Mouse (Mus musculus) limb, embryonic 11.5 days (tissue): ENCODE data around the gene Actb. TPM values are rescaled to one million over a fixed set of nuclear protein-coding genes. Genes with fewer than 3 reads are reported as not detected.
A peak's percentile ranks its signal among the peaks of the same experiment; 100 is the strongest.
"Not testable (repeated sequence)": the region's sequence is repeated elsewhere in the genome, so short reads cannot be mapped to it uniquely, and the experiment has no call there.

Source experiments
- ATAC-seq: fragments of 200-750 bp; cut with Nextera tagmentation; 2 replicates; pipeline ENCODE4 v1.8.0; 2017; ENCODE audit warnings: low read depth; ENCODE audit not compliant: insufficient number of reproducible peaks, low FRiP score, low TSS enrichment
- DNase-seq: peaks from one replicate; pipeline ENCODE4 v3.0.0-alpha.2; 2015; ENCODE audit warnings: low spot score
- H3K27ac ChIP-seq: fragments of 300-500 bp; sonication (generic); replicated peaks from 2 replicates; pipeline ENCODE4 v1.5.1; 2014; ENCODE audit warnings: low read depth, mild to moderate bottlenecking, low read length
- H3K27me3 ChIP-seq: fragments of 300-500 bp; sonication (generic); 2 replicates; pipeline ENCODE4 v1.6.1; 2014; ENCODE audit warnings: mild to moderate bottlenecking, low read length, mixed read lengths; ENCODE audit not compliant: control insufficient read depth, insufficient read depth
- H3K36me3 ChIP-seq: fragments of 300-500 bp; sonication (generic); 2 replicates; pipeline ENCODE4 v1.6.1; 2014; ENCODE audit warnings: mild to moderate bottlenecking, low read length, moderate library complexity, mixed read lengths; ENCODE audit not compliant: control insufficient read depth, insufficient read depth
- H3K4me1 ChIP-seq: fragments of 300-500 bp; sonication (generic); 2 replicates; pipeline ENCODE4 v1.6.1; 2014; ENCODE audit warnings: low read length, mixed read lengths; ENCODE audit not compliant: control insufficient read depth, insufficient read depth
- H3K4me2 ChIP-seq: fragments of 300-500 bp; sonication (generic); 2 replicates; pipeline ENCODE4 v1.6.1; 2014; ENCODE audit warnings: low read depth, mild to moderate bottlenecking, moderate library complexity; ENCODE audit not compliant: severe bottlenecking
- H3K4me3 ChIP-seq: fragments of 300-500 bp; sonication (generic); 2 replicates; pipeline ENCODE4 v1.5.1; 2014; ENCODE audit warnings: low read depth, low read length
- H3K9ac ChIP-seq: fragments of 300-500 bp; sonication (generic); 2 replicates; pipeline ENCODE4 v1.6.1; 2014; ENCODE audit warnings: mild to moderate bottlenecking, low read length
- H3K9me3 ChIP-seq: fragments of 300-500 bp; sonication (generic); 2 replicates; pipeline ENCODE4 v1.6.1; 2016; ENCODE audit warnings: low read length; ENCODE audit not compliant: control insufficient read depth
- WGBS: fragments of 180-500 bp; shearing (Covaris S2); extraction: QIAGEN DNeasy Blood & Tissue Kit; methylation state at CpG from one replicate; pipeline ENCODE4 v1.1.7; 2014; 5-methylcytosine and 5-hydroxymethylcytosine counted together
- polyA plus RNA-seq: library from polyadenylated mRNA; unstranded; fragments of >200 nt; fragmentation: Nextera tagmentation; extraction: Ambion mirVana; gene quantifications from 2 replicates; pipeline ENCODE4 v1.2.1, GENCODE M21; 2014

The Actb gene
- polyA plus RNA-seq, 1 experiment from 2014 or later: 16,911 TPM

DNA sequence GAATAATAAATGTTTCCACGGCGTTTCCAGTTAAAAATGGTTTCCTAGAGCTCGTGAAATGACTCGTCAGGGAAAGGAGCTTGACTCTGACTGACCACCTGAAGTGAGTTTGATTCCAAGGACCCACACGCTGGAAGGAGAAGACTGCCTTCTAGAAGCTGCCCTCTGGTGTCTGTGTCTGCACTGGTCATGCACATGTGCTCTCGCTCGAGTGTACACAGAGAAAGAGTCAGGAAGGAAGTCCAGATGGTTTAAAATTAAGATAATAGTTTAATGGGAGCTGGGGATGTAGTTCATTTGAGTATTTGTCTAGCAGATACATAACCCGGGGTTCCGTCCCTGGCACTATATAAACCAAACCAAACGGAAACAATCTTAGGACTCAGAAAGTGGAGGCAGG is 10.4 kb downstream of the Actb start:
- H3K27ac ChIP-seq: no peak overlapping the region
- H3K9me3 ChIP-seq: no peaks in the 10 kb centered on the region
- no peak for ATAC-seq
- no peak overlapping the region for H3K9ac ChIP-seq
- peaks cover 9% of the 10 kb centered on the region; the same call in 1 of the 2 replicates for H3K36me3 ChIP-seq
- no peak overlapping the region for H3K4me3 ChIP-seq
- H3K27me3 ChIP-seq: no peaks in the 10 kb centered on the region
- H3K4me1 ChIP-seq: peaks cover 7% of the 10 kb centered on the region
- WGBS: 88% methylated on average over 10 of the region's 10 CpGs
- no peak for DNase-seq
- no peak overlapping the region for H3K4me2 ChIP-seq

DNA sequence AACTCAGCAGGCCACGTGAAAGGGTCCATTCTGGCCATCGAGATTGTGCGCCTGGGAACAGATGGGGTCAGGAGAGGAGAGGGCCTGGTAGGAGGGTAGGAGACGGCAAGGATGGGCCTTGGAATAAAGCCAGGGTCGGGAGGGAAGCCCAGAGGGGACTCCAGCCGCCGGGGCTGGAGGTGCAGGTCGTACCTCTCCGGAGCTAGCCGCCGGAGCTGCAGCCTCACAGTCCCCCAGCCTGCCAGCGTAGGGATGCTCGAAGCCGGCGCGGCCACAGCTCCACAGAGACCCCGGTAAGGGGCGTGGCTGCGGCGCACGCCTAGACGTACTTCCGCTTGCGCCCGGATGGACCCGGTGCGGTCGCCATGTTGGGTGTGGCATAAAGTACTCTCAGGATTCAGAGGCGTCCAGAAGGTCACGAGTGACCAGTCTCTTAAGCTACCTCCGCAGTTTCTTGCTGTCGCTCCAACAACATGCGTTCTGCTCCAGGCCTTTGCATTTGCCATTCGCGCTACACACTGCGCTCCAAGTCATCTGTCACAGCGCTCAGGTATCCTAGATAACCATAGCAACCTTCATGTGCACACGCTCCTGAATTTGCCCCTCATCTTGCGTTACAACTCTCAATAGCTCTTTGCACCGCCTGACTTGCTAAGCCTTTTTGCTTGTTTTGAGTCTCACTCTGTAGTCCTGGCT is 11.5 kb downstream of the Actb start, which contains the start of gene Fbxl18:
Fbxl18 (minus strand) TSS at position 504 of the 696 bp plus-strand sequence.
- under 1% methylated on average over 40 of the region's 40 CpGs for WGBS

DNA sequence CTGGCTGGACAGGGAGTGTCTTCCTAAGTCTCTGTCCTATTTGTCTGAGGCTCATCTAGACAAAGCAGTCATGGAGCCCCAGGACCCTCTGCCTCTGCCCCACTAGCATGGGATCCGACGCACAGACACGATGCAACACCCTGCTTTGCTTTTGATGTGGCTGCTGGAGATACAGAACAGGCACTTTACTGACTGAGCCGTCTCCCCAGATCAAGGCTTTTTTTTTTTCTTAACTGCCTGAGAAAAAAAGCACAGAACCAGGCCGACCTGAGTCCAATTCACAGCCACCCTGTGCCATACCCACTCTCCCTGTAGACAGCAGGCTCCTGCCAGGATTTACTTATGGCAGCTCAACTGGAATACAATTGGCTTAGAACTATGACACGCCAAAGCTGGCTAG is 15.2 kb downstream of the Actb start:
- no peak overlapping the region for H3K9ac ChIP-seq
- ATAC-seq: no peak
- peaks cover 7% of the 10 kb centered on the region for H3K4me1 ChIP-seq
- no peaks in the 10 kb centered on the region for H3K27me3 ChIP-seq
- no peak overlapping the region for H3K4me2 ChIP-seq
- peaks cover 4% of the 10 kb centered on the region for H3K36me3 ChIP-seq
- 48% methylated on average over 6 of the region's 6 CpGs for WGBS
- DNase-seq: no peak
- no peaks in the 10 kb centered on the region for H3K9me3 ChIP-seq
- H3K27ac ChIP-seq: no peak overlapping the region
- H3K4me3 ChIP-seq: no peak overlapping the region

More for the DNA sequence above, 11.5 kb downstream of the Actb start, which contains the start of gene Fbxl18:
- peak within 1 kb of the TSS; percentile 79 for H3K4me3 ChIP-seq
- H3K27ac ChIP-seq: 0 out of 2 replicates have a peak within 1 kb of the TSS, but pooled peaks have one; percentile 47
- DNase-seq: peak; percentile 93
- 0 out of 2 replicates have a peak, but pooled peaks cover 3% of the 10 kb centered on the region for H3K36me3 ChIP-seq
- H3K4me1 ChIP-seq: peaks cover 7% of the 10 kb centered on the region
- H3K27me3 ChIP-seq: no peaks in the 10 kb centered on the region
- H3K9me3 ChIP-seq: no peaks in the 10 kb centered on the region
- peak within 1 kb of the TSS; percentile 84 for H3K9ac ChIP-seq
- ATAC-seq: peak; percentile 95
- H3K4me2 ChIP-seq: peak within 1 kb of the TSS; percentile 82

DNA sequence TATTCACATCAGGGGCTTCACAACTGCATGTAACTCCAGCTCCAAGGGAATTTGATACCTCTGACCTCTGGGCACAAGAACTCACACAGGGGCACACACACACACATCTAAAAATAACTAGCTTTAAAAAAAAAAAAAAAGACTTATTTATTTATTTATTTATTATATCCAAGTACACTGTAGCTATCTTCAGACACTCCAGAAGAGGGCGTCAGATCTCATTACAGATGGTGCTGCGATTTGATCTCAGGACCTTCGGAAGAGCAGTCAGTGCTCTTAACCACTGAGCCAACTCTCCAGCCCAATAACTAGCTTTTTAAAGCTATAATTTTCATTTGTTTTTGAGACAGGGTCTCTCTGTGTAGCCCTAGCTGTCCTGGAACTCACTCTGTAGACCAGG is 19.0 kb downstream of the Actb start:
- H3K36me3 ChIP-seq: peaks cover 19% of the 10 kb centered on the region
- not testable (repeated sequence) for H3K4me1 ChIP-seq, H3K4me3 ChIP-seq, H3K9me3 ChIP-seq, H3K27ac ChIP-seq, ATAC-seq, DNase-seq, H3K27me3 ChIP-seq, H3K9ac ChIP-seq, H3K4me2 ChIP-seq
- 85% methylated on average over 3 of the region's 3 CpGs for WGBS

DNA sequence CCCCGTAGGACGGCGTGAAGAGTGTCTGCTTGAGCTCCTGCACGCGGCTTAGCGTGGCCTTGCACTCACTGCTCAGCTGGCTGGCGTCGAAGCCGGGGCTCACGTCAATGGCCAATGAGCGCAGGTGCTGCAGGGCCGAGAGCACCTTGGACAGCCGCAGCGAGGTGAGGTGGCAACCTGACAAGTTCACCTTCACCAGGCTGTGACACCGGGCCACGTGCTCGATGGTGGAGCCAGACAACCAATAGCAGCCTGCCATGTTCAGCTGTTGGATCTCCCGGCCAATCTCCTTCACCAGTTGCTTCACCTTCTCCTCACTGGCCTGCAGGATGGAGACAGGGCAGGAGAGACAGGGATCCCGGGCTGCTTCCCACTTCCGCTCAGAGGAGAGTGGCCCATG is 19.8 kb downstream of the Actb start:
- H3K27me3 ChIP-seq: no peaks in the 10 kb centered on the region
- WGBS: 95% methylated on average over 20 of the region's 20 CpGs
- no peaks in the 10 kb centered on the region for H3K9me3 ChIP-seq
- DNase-seq: no peak
- no peak overlapping the region for H3K9ac ChIP-seq
- H3K27ac ChIP-seq: no peak overlapping the region
- no peaks in the 10 kb centered on the region for H3K4me1 ChIP-seq
- no peak overlapping the region for H3K4me3 ChIP-seq
- H3K4me2 ChIP-seq: no peak overlapping the region
- H3K36me3 ChIP-seq: peaks cover 22% of the 10 kb centered on the region
- ATAC-seq: no peak

DNA sequence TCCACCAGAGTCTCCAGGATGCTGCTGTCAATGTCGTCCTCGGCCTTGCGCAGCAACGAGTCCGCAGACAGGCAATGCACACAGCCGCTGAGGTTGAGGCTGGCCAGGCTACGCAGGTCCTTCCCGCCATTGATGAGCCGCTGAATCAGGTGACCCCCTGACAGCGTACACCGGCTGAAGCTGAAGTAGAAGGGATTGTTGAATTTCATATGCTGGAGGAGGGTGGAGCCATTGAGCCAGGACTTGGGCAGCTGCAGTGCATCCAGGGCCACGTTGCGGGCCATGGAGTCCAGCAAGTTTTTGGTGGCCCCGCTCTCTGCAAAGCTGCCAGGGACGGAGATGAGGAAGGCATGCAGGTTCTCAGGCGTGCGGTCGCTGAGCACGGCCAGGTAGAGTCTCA is 20.4 kb downstream of the Actb start:
- Histone ChIP-seq H3K27me3 (no peaks in the 10 kb centered on the region), H3K27ac (no peak overlapping the region), H3K36me3 (peaks cover 23% of the 10 kb centered on the region), H3K9ac (no peak overlapping the region), H3K4me3 (no peak overlapping the region), H3K4me1 (0 out of 2 replicates have a peak, but pooled peaks cover 4% of the 10 kb centered on the region), H3K9me3 (no peaks in the 10 kb centered on the region), H3K4me2 (no peak overlapping the region)
- ATAC-seq: no peak
- 95% methylated on average over 19 of the region's 19 CpGs for WGBS
- DNase-seq: no peak

DNA sequence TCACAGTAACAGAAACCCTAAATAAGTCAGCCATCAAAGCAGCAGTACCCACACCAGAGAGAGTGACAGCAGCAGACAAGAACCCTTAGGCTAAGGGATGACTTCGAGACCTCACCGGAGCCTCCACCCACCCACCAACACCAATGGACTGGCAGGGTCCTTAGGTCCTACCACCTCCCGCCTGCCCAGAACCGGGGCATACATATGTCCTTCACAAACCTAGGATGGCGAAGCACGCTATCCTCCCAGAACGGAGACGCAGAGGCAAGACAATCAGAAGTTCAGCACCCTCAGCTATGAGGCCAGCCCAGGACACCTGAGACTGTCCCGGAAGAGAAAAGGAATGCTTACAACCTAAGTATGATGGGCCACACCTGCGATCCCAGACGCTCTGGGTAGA is 24.1 kb downstream of the Actb start:
- Histone ChIP-seq H3K4me1 (0 out of 2 replicates have a peak, but pooled peaks cover 7% of the 10 kb centered on the region), H3K9me3 (no peaks in the 10 kb centered on the region), H3K9ac (no peak overlapping the region), H3K27ac (no peak overlapping the region), H3K36me3 (peaks cover 23% of the 10 kb centered on the region), H3K4me3 (no peak overlapping the region), H3K27me3 (no peaks in the 10 kb centered on the region), H3K4me2 (no peak overlapping the region)
- DNase-seq: no peak
- no peak for ATAC-seq
- 93% methylated on average over 11 of the region's 11 CpGs for WGBS

DNA sequence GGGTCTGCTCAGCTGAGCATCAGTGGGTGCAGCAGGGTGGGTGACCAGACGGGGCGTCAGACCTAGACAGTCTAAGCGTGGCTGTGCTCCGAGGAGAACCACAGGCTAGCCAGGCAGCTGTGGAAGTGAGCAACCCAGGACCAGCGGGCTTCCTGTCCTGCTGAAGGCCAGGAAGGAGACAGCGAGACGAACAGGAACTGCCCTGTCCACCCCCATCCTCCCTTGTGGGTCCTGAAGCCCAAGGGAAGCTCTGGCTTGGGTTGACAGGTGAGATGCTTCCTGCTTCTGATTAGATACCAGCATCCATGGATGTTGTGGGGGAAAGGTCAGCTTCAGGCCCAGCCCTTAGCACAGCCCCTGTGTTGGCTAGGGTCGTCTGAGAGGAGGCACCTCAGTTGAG is 24.6 kb downstream of the Actb start:
- H3K4me1 ChIP-seq: 0 out of 2 replicates have a peak, but pooled peaks cover 7% of the 10 kb centered on the region
- H3K4me2 ChIP-seq: no peak overlapping the region
- H3K27me3 ChIP-seq: no peaks in the 10 kb centered on the region
- no peak for DNase-seq
- no peak for ATAC-seq
- no peak overlapping the region for H3K4me3 ChIP-seq
- 84% methylated on average over 8 of the region's 8 CpGs for whole genome bisulfite sequencing
- no peaks in the 10 kb centered on the region for H3K9me3 ChIP-seq
- H3K9ac ChIP-seq: no peak overlapping the region
- peaks cover 23% of the 10 kb centered on the region for H3K36me3 ChIP-seq
- H3K27ac ChIP-seq: no peak overlapping the region; the same call in 1 of the 2 replicates
